Mouse (Mus musculus) stomach, embryonic 14.5 days (tissue): ENCODE data around the gene Gabre. TPM values are rescaled to one million over a fixed set of nuclear protein-coding genes. Genes with fewer than 3 reads are reported as not detected.
A peak's percentile ranks its signal among the peaks of the same experiment; 100 is the strongest.

Experiments
- ATAC-seq: fragments of 200-750 bp; cut with Nextera tagmentation; 2 replicates; pipeline ENCODE4 v1.8.0; 2017; ENCODE audit warnings: low read depth, moderate TSS enrichment; ENCODE audit not compliant: insufficient number of reproducible peaks, insufficient read depth, low FRiP score
- H3K27ac ChIP-seq: fragments of 300-500 bp; sonication (generic); 2 replicates; pipeline ENCODE4 v1.5.1; 2014; ENCODE audit warnings: mild to moderate bottlenecking, low read length, moderate library complexity, mixed read lengths
- H3K27me3 ChIP-seq: fragments of 300-500 bp; sonication (generic); 2 replicates; pipeline ENCODE4 v1.6.1; 2014; ENCODE audit warnings: low read length, control low read depth, mixed read lengths; ENCODE audit not compliant: control insufficient read depth, insufficient read depth
- H3K36me3 ChIP-seq: fragments of 300-500 bp; sonication (generic); 2 replicates; pipeline ENCODE4 v1.6.1; 2014; ENCODE audit warnings: mild to moderate bottlenecking, control low read depth, low read length, moderate library complexity, mixed read lengths; ENCODE audit not compliant: control insufficient read depth, insufficient read depth
- H3K4me1 ChIP-seq: fragments of 300-500 bp; sonication (generic); 2 replicates; pipeline ENCODE4 v1.6.1; 2014; ENCODE audit warnings: low read length, control low read depth, mixed read lengths; ENCODE audit not compliant: control insufficient read depth, insufficient read depth
- H3K4me2 ChIP-seq: fragments of 300-500 bp; sonication (generic); replicated peaks from 2 replicates; pipeline ENCODE4 v1.6.1; 2014; ENCODE audit warnings: low read depth, low read length, control low read depth
- H3K4me3 ChIP-seq: fragments of 300-500 bp; sonication (generic); 2 replicates; pipeline ENCODE4 v1.5.1; 2014; ENCODE audit warnings: low read depth, low read length, control low read depth
- H3K9ac ChIP-seq: fragments of 300-500 bp; sonication (generic); replicated peaks from 2 replicates; pipeline ENCODE4 v1.6.1; 2014; ENCODE audit warnings: low read depth, mild to moderate bottlenecking, control low read depth, low read length, moderate library complexity, mixed read lengths
- H3K9me3 ChIP-seq: fragments of 300-500 bp; sonication (generic); 2 replicates; pipeline ENCODE4 v1.6.1; 2016; ENCODE audit warnings: low read depth, low read length, control low read depth; ENCODE audit not compliant: control insufficient read depth
- WGBS: fragments of 180-500 bp; shearing (Covaris S2); extraction: QIAGEN DNeasy Blood & Tissue Kit; methylation state at CpG from one replicate; pipeline ENCODE4 v1.1.7; 2014; 5-methylcytosine and 5-hydroxymethylcytosine counted together
- microRNA counts: library from miRNA; unstranded; fragments of <30 nt; microRNA quantifications from one replicate; lab custom pipeline; 2016
- microRNA-seq: library from miRNA; unstranded; fragments of <30 nt; microRNA quantifications from one replicate; pipeline ENCODE4, GENCODE M21; 2016
- polyA plus RNA-seq: library from polyadenylated mRNA; unstranded; fragments of >200 nt; fragmentation: Nextera tagmentation; extraction: Ambion mirVana; gene quantifications from 2 replicates; pipeline ENCODE4 v1.2.1, GENCODE M21; 2014

The Gabre gene
- 3.4 and 3.5 TPM in 2 replicates for polyA plus RNA-seq

GRCm38 (mm10) chrX:72274659-72275371 lies at the start of gene Gabre:
Gene Gabre, minus strand, starts transcription at chrX:72274803.
- Histone ChIP-seq H3K4me3 (peak within 1 kb of the TSS; percentile 36), H3K36me3 (no peaks in the 10 kb centered on the region), H3K27me3 (no peaks in the 10 kb centered on the region), H3K27ac (no peak within 1 kb of the TSS), H3K4me1 (no peaks in the 10 kb centered on the region), H3K9me3 (no peaks in the 10 kb centered on the region), H3K4me2 (peak within 1 kb of the TSS; percentile 53), H3K9ac (0 out of 2 replicates have a peak within 1 kb of the TSS, but pooled peaks have one; percentile 21)
- WGBS = 18% methylated on average over 30 of the region's 36 CpGs
- peak; percentile 84 for ATAC-seq

GRCm38 (mm10) chrX:72297812-72298211 lies 23.2 kb upstream of the Gabre start:
- H3K27ac ChIP-seq = no peak overlapping the region
- WGBS = 78% methylated on average over 2 of the region's 2 CpGs

GRCm38 (mm10) chrX:72275372-72275663 lies 715 bp upstream of the Gabre start:
- H3K27ac ChIP-seq = no peak overlapping the region
- H3K27me3 ChIP-seq = no peaks in the 10 kb centered on the region
- peak overlapping the region; percentile 53 for H3K4me2 ChIP-seq
- no peak for ATAC-seq
- peak overlapping the region; percentile 36 for H3K4me3 ChIP-seq
- H3K36me3 ChIP-seq = no peaks in the 10 kb centered on the region
- no peak overlapping the region for H3K9ac ChIP-seq
- no peaks in the 10 kb centered on the region for H3K4me1 ChIP-seq
- WGBS = 85% methylated on average over 1 of the region's 1 CpGs
- H3K9me3 ChIP-seq = no peaks in the 10 kb centered on the region

More at GRCm38 (mm10) chrX:72297812-72298211, 23.2 kb upstream of the Gabre start:
- no peak overlapping the region for H3K9ac ChIP-seq
- no peak overlapping the region for H3K4me3 ChIP-seq
- no peaks in the 10 kb centered on the region for H3K4me1 ChIP-seq
- H3K4me2 ChIP-seq = no peak overlapping the region
- no peaks in the 10 kb centered on the region for H3K9me3 ChIP-seq
- ATAC-seq = no peak
- no peaks in the 10 kb centered on the region for H3K36me3 ChIP-seq
- H3K27me3 ChIP-seq = no peaks in the 10 kb centered on the region

- 22% methylated on average over 27 of the region's 27 CpGs for WGBS
- Histone ChIP-seq H3K4me3 (peak overlapping the region; percentile 36), H3K9ac (0 out of 2 replicates have a peak overlapping the region, but pooled peaks have one; percentile 21), H3K9me3 (no peaks in the 10 kb centered on the region), H3K4me2 (peak overlapping the region; percentile 53), H3K27ac (no peak overlapping the region), H3K27me3 (no peaks in the 10 kb centered on the region), H3K4me1 (no peaks in the 10 kb centered on the region), H3K36me3 (no peaks in the 10 kb centered on the region)
- peak; percentile 60; the same call in 1 of the 2 replicates for ATAC-seq
Observed at GRCm38 (mm10) chrX:72273966-72274658, 491 bp downstream of the Gabre start.

GRCm38 (mm10) chrX:72270637-72271036 lies 4.0 kb downstream of the Gabre start:
- H3K36me3 ChIP-seq = no peaks in the 10 kb centered on the region
- H3K9ac ChIP-seq = no peak overlapping the region
- H3K9me3 ChIP-seq = no peaks in the 10 kb centered on the region
- H3K4me3 ChIP-seq = no peak overlapping the region
- no peak for ATAC-seq
- 94% methylated on average over 11 of the region's 11 CpGs for WGBS
- no peaks in the 10 kb centered on the region for H3K27me3 ChIP-seq
- no peak overlapping the region for H3K27ac ChIP-seq
- no peak overlapping the region for H3K4me2 ChIP-seq
- no peaks in the 10 kb centered on the region for H3K4me1 ChIP-seq

GRCm38 (mm10) chrX:72221717-72222116 lies 52.9 kb downstream of the Gabre start, which contains the start of gene Magea4:
Gene Magea4, plus strand, starts transcription at chrX:72222017.
- WGBS = 91% methylated on average over 2 of the region's 2 CpGs

More at GRCm38 (mm10) chrX:72221717-72222116, 52.9 kb downstream of the Gabre start, which contains the start of gene Magea4:
- Histone ChIP-seq H3K4me3 (no peak within 1 kb of the TSS), H3K27me3 (no peaks in the 10 kb centered on the region), H3K4me2 (no peak within 1 kb of the TSS), H3K4me1 (no peaks in the 10 kb centered on the region), H3K27ac (no peak within 1 kb of the TSS), H3K36me3 (no peaks in the 10 kb centered on the region), H3K9me3 (no peaks in the 10 kb centered on the region), H3K9ac (no peak within 1 kb of the TSS)
- ATAC-seq = no peak

MicroRNAs within 50 kb of the gene (microRNA counts, 519-probe panel; counts per million panel counts)
- microRNA mmu-miR-224 (lab: Ali Mortazavi, UCI) (1,467 counts per million, percentile 8 among the panel's probes with 10 or more counts), microRNA mmu-miR-452 (lab: Ali Mortazavi, UCI) (not detected)

Small RNA genes lying within 50 kb of the gene (microRNA-seq; reads per million reads assigned to microRNA genes)
- gene Mir224 = 429 reads per million, percentile 63 among the genes with 10 or more reads in this experiment
- gene Mir452 = 57.2 reads per million, percentile 40 among the genes with 10 or more reads in this experiment

Other genes starting within 250 kb of the Gabre start
- gene Magea4, start 52.8 kb downstream of the Gabre start, polyA plus RNA-seq = not detected in 2 replicates
- gene Magea10, start 112.1 kb upstream of the Gabre start, polyA plus RNA-seq = not detected in 2 replicates